Comparison of ENCODE assay signal across 28 mouse cellular contexts in genomic region chr11:117068332-117068731, GRCm38 (mm10). TPM values are rescaled to one million over a fixed set of nuclear protein-coding genes. Genes with fewer than 3 reads are reported as not detected.
A peak's percentile ranks its signal among the peaks of the same experiment; 100 is the strongest.
DNase-seq lines count a peak whose midpoint lies in the region; ATAC-seq and TF ChIP-seq lines count a peak whose summit lies in the region.
"Had no signal": no experiment of that assay in that cellular context is flagged by ENCODE, and none has a peak within 500 bp of the region (broad histone marks: within the 10 kb centered on the region; RNA-seq: fewer than 3 reads in every experiment).

No protein-coding gene starts in this region.

- no peak overlapping the region for H3K27ac ChIP-seq in midbrain, embryonic 11.5 days (ENCODE audit: low read depth, low read length)
- H3K27ac ChIP-seq in midbrain, embryonic 15.5 days = no peak overlapping the region
- no peak overlapping the region for H3K27ac ChIP-seq in MEL (ENCODE audit: control insufficient read depth, low read depth, low read length)
- H3K27ac ChIP-seq: embryonic facial prominence, embryonic 12.5 days; embryonic facial prominence, embryonic 15.5 days; heart, adult 2 months; heart, embryonic 10.5 days; heart, embryonic 13.5 days; hindbrain, embryonic 14.5 days; hindbrain, postnatal 0 days had no signal

- 93% methylated on average over 1 of the region's 1 CpGs for WGBS in midbrain, embryonic 11.5 days
- WGBS in midbrain, embryonic 15.5 days = 95% methylated on average over 1 of the region's 1 CpGs

- peak; percentile 89 for DNase-seq in midbrain, embryonic 11.5 days (ENCODE audit: low spot score, missing footprints)
- DNase-seq in 3134 (ENCODE audit: extremely low read depth, insufficient read length, low spot score) = peak; percentile 44
- DNase-seq in 416B (ENCODE audit: low read depth) = peak; percentile 52
- DNase-seq in MEL (ENCODE audit: low read depth, low spot score) = peak; percentile 54
- DNase-seq in cerebellum, adult 11 months = no peak
- no peak for DNase-seq in gastrocnemius, adult 18-20 months (ENCODE audit: low spot score)
- DNase-seq: adrenal gland, adult 2 months; adrenal gland, postnatal 14 days; cerebellum, adult 11-12 months; cerebellum, adult 8-10 months; cerebellum, postnatal 14 days; forebrain, postnatal 0 days; gastrocnemius, postnatal 10 days; gastrocnemius, postnatal 36 days; heart, adult 2 months; heart, postnatal 14 days; heart, postnatal 4 days had no signal

- no peak for TF ChIP-seq EP300 in MEL (IDR thresholded peaks at IDR 0.05; ENCODE audit: low read depth in 1 of 2, low read length in 2 of 2)

- H3K27me3 ChIP-seq in midbrain, embryonic 11.5 days (ENCODE audit: control insufficient read depth, insufficient read depth, low read length) = no peaks in the 10 kb centered on the region
- no peaks in the 10 kb centered on the region for H3K27me3 ChIP-seq in midbrain, embryonic 15.5 days (replicated peaks)
- H3K27me3 ChIP-seq in MEL (ENCODE audit: control insufficient read depth in 1 of 2, insufficient read depth in 2 of 2, low read length in 2 of 2) = no peaks in the 10 kb centered on the region; a peak in 1 of 4 replicates
- H3K27me3 ChIP-seq: embryonic facial prominence, embryonic 12.5 days; embryonic facial prominence, embryonic 15.5 days had no signal

- H3K4me1 ChIP-seq in midbrain, embryonic 11.5 days (ENCODE audit: control insufficient read depth, insufficient read depth, low read length) = no peaks in the 10 kb centered on the region
- H3K4me1 ChIP-seq in midbrain, embryonic 15.5 days = peaks cover 5% of the 10 kb centered on the region; the same call in 1 of the 2 replicates
- no peaks in the 10 kb centered on the region for H3K4me1 ChIP-seq in MEL (ENCODE audit: control insufficient read depth in 1 of 2, insufficient read depth in 2 of 2, low read length in 2 of 2)
- H3K4me1 ChIP-seq: embryonic facial prominence, embryonic 15.5 days had no signal

- H3K79me2 ChIP-seq in MEL (ENCODE audit: control insufficient read depth, insufficient read depth, low read length, poor library complexity) = no peaks in the 10 kb centered on the region

- no peak for TF ChIP-seq POLR2A in MEL (IDR thresholded peaks at IDR 0.05; ENCODE audit: control insufficient read depth in 1 of 2, insufficient read depth in 1 of 2, low read depth in 1 of 2, low read length in 2 of 2, poor library complexity in 1 of 2)

- no peak for TF ChIP-seq CTCF in MEL (IDR thresholded peaks at IDR 0.05 in 2 of 3, conservative IDR thresholded peaks at IDR 0.05 in 1 of 3; ENCODE audit: control insufficient read depth in 1 of 3, insufficient read depth in 1 of 3, low read depth in 2 of 3, low read length in 3 of 3, poor library complexity in 1 of 3, severe bottlenecking in 1 of 3)

- TF ChIP-seq RAD21 in MEL (IDR thresholded peaks at IDR 0.05; ENCODE audit: low read depth, low read length) = no peak

- H3K36me3 ChIP-seq in midbrain, embryonic 11.5 days (ENCODE audit: control insufficient read depth, insufficient read depth, low read length) = no peaks in the 10 kb centered on the region
- H3K36me3 ChIP-seq in midbrain, embryonic 15.5 days (replicated peaks) = no peaks in the 10 kb centered on the region
- no peaks in the 10 kb centered on the region for H3K36me3 ChIP-seq in MEL (ENCODE audit: control insufficient read depth in 1 of 2, insufficient read depth in 2 of 2, low read length in 2 of 2)
- H3K36me3 ChIP-seq: embryonic facial prominence, embryonic 12.5 days; embryonic facial prominence, embryonic 15.5 days; heart, embryonic 10.5 days; heart, embryonic 13.5 days had no signal

- no peak overlapping the region for H3K9ac ChIP-seq in midbrain, embryonic 11.5 days (ENCODE audit: low read length)
- H3K9ac ChIP-seq in midbrain, embryonic 15.5 days = no peak overlapping the region
- H3K9ac ChIP-seq in MEL (ENCODE audit: control insufficient read depth, low read depth, low read length, poor library complexity, severe bottlenecking) = no peak overlapping the region
- H3K9ac ChIP-seq: embryonic facial prominence, embryonic 12.5 days; embryonic facial prominence, embryonic 15.5 days; forebrain, postnatal 0 days; heart, embryonic 13.5 days; hindbrain, embryonic 14.5 days had no signal

- no peak for ATAC-seq in midbrain, embryonic 11.5 days (ENCODE audit: low FRiP score)
- no peak for ATAC-seq in midbrain, embryonic 15.5 days (replicated peaks)
- ATAC-seq: forebrain, embryonic 14.5 days; forebrain, postnatal 0 days; hindbrain, postnatal 0 days; inflammation-experienced regulatory T-cells, adult 6 months; intestine, embryonic 16.5 days; Patski had no signal

- no peak overlapping the region for H3K4me3 ChIP-seq in midbrain, embryonic 11.5 days (ENCODE audit: low read depth, low read length)
- no peak overlapping the region for H3K4me3 ChIP-seq in midbrain, embryonic 15.5 days
- H3K4me3 ChIP-seq in MEL (ENCODE audit: control insufficient read depth in 1 of 2, insufficient read depth in 1 of 2, low read depth in 2 of 2, low read length in 2 of 2) = no peak overlapping the region
- H3K4me3 ChIP-seq: embryonic facial prominence, embryonic 12.5 days; embryonic facial prominence, embryonic 15.5 days; heart, adult 2 months; heart, embryonic 10.5 days; heart, embryonic 13.5 days had no signal

- no peak overlapping the region for H3K4me2 ChIP-seq in midbrain, embryonic 11.5 days
- H3K4me2 ChIP-seq in midbrain, embryonic 15.5 days = no peak overlapping the region
- H3K4me2 ChIP-seq: embryonic facial prominence, embryonic 12.5 days; embryonic facial prominence, embryonic 15.5 days; heart, embryonic 13.5 days; hindbrain, embryonic 14.5 days had no signal

- H3K9me3 ChIP-seq in midbrain, embryonic 11.5 days (ENCODE audit: control insufficient read depth, low read length) = no peaks in the 10 kb centered on the region
- H3K9me3 ChIP-seq in midbrain, embryonic 15.5 days = no peaks in the 10 kb centered on the region
- H3K9me3 ChIP-seq in MEL (replicated peaks; ENCODE audit: insufficient read depth, low read length) = no peaks in the 10 kb centered on the region
- H3K9me3 ChIP-seq: embryonic facial prominence, embryonic 12.5 days; embryonic facial prominence, embryonic 15.5 days; heart, embryonic 10.5 days; heart, embryonic 13.5 days had no signal

TF ChIP-seq in MEL, 35 proteins besides CTCF, POLR2A, EP300 and RAD21:
- TF ChIP-seq NRF1 (IDR thresholded peaks at IDR 0.05; ENCODE audit: insufficient read depth, low read depth, low read length, poor library complexity, severe bottlenecking) (no peak), MAFK (IDR thresholded peaks at IDR 0.05; ENCODE audit: borderline replicate concordance, low read depth, low read length) (peak; percentile 45; the same call in 1 of the 2 replicates), ZKSCAN1 (IDR thresholded peaks at IDR 0.05; ENCODE audit: low read depth, low read length) (no peak), RCOR1 (IDR thresholded peaks at IDR 0.05; ENCODE audit: low read depth, low read length) (no peak)
TF ChIP-seq in MEL: peak in this region for 1.

RNA-seq across cellular contexts. Expression of gene Sec14l1, which starts 46.6 kb away (rescaled TPM):
- polyA plus RNA-seq in midbrain, embryonic 11.5 days (2014; fragmentation: Nextera tagmentation; extraction: Ambion mirVana) = 32.4 and 36.7 TPM in 2 replicates
- polyA plus RNA-seq in midbrain, embryonic 15.5 days (2015; fragmentation: Nextera tagmentation; extraction: Ambion mirVana) = 62.8 and 63.9 TPM in 2 replicates
- 42.0 and 44.6 TPM in 2 replicates for total RNA-seq in MEL (2012; rRNA removed)
- 10 to 100 TPM in 1 of 2 experiments, not detected in 1; 55.9 TPM for polyA plus RNA-seq in MEL (2012; ENCODE audit: insufficient read depth in 1 of 2, insufficient read length in 2 of 2, low read depth in 1 of 2, low replicate concordance in 2 of 2, missing spikeins in 1 of 2)
- 10 to 100 TPM; 52.1 to 53.3 TPM for total RNA-seq in gastrocnemius, adult 18-20 months (2021)

Comparison
In these comparisons a context has a peak if more than half of its experiments do, and no peak if none do; other contexts are left out.
1. DNase-seq: peak in midbrain, embryonic 11.5 days (single experiment), 3134 (single experiment), 416B (single experiment) and MEL (single experiment); none in cerebellum, adult 11 months (single experiment) and gastrocnemius, adult 18-20 months (single experiment).